Mouse (Mus musculus): ENCODE measurements around the gene Smg6. TPM values are rescaled to one million over a fixed set of nuclear protein-coding genes. Genes with fewer than 3 reads are reported as not detected.
A peak's percentile ranks its signal among the peaks of the same experiment; 100 is the strongest.

Gene Smg6
- polyA plus RNA-seq, 1 experiment from 2014 or later = 17.5 TPM

DNA sequence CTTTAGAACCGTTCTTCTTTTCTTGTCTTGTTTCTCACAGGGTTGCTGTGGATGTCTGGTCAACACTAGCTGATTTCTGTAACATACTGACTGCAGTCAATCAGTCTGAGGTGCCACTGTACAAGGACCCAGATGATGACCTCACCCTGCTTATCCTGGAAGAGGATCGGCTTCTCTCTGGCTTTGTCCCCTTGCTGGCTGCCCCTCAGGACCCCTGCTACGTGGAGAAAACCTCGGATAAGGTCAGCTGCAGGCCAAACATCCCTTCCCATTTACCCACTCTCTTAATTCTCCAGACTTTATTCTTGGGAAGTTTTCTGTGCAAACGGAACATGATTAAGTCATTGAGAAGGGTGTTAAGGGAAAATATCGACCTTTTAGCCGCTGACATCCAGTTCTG lies 128.1 kb downstream of the Smg6 start:
- H3K9ac ChIP-seq = no peak overlapping the region
- ATAC-seq (replicated peaks; ENCODE audit: low FRiP score) = no peak
- H3K4me1 ChIP-seq = peaks cover 60% of the 10 kb centered on the region
- H3K27me3 ChIP-seq = no peaks in the 10 kb centered on the region
- WGBS = 37% methylated on average over 7 of the region's 7 CpGs
- no peaks in the 10 kb centered on the region for H3K9me3 ChIP-seq (replicated peaks)
- H3K36me3 ChIP-seq = peaks cover 7% of the 10 kb centered on the region; the same call in 1 of the 2 replicates
- H3K4me2 ChIP-seq = peak overlapping the region; percentile 30
- no peak overlapping the region for H3K4me3 ChIP-seq (replicated peaks)
- peak overlapping the region; percentile 93 for H3K27ac ChIP-seq

- peaks cover 54% of the 10 kb centered on the region for H3K4me1 ChIP-seq
- peaks cover 7% of the 10 kb centered on the region; the same call in 1 of the 2 replicates for H3K36me3 ChIP-seq
- H3K4me2 ChIP-seq = no peak overlapping the region
- H3K4me3 ChIP-seq (replicated peaks) = no peak overlapping the region
- H3K9me3 ChIP-seq (replicated peaks) = no peaks in the 10 kb centered on the region
- WGBS = 34% methylated on average over 5 of the region's 5 CpGs
- no peaks in the 10 kb centered on the region for H3K27me3 ChIP-seq
- H3K27ac ChIP-seq = peak overlapping the region; percentile 93
- ATAC-seq (replicated peaks; ENCODE audit: low FRiP score) = peak; percentile 69
- H3K9ac ChIP-seq = no peak overlapping the region
Measured at GRCm38 (mm10) chr11:75054184-75054877, 128.7 kb downstream of the Smg6 start.

GRCm38 (mm10) chr11:75054878-75055214 lies 129.2 kb downstream of the Smg6 start:
- Histone ChIP-seq H3K36me3 (peaks cover 7% of the 10 kb centered on the region; the same call in 1 of the 2 replicates), H3K4me2 (no peak overlapping the region), H3K4me3 (replicated peaks) (no peak overlapping the region), H3K9ac (no peak overlapping the region), H3K27ac (peak overlapping the region; percentile 93), H3K9me3 (replicated peaks) (no peaks in the 10 kb centered on the region), H3K27me3 (no peaks in the 10 kb centered on the region), H3K4me1 (peaks cover 49% of the 10 kb centered on the region)
- 73% methylated on average over 3 of the region's 3 CpGs for WGBS
- ATAC-seq (replicated peaks; ENCODE audit: low FRiP score) = no peak

GRCm38 (mm10) chr11:75062650-75063049 lies 137.0 kb downstream of the Smg6 start:
- no peak overlapping the region for H3K9ac ChIP-seq
- H3K36me3 ChIP-seq = peaks cover 7% of the 10 kb centered on the region; the same call in 1 of the 2 replicates
- WGBS = 94% methylated on average over 6 of the region's 6 CpGs
- H3K4me2 ChIP-seq = no peak overlapping the region
- H3K27ac ChIP-seq = no peak overlapping the region
- no peaks in the 10 kb centered on the region for H3K27me3 ChIP-seq
- H3K4me3 ChIP-seq (replicated peaks) = no peak overlapping the region
- no peak for ATAC-seq (replicated peaks; ENCODE audit: low FRiP score)
- no peaks in the 10 kb centered on the region for H3K4me1 ChIP-seq
- no peaks in the 10 kb centered on the region for H3K9me3 ChIP-seq (replicated peaks)

DNA sequence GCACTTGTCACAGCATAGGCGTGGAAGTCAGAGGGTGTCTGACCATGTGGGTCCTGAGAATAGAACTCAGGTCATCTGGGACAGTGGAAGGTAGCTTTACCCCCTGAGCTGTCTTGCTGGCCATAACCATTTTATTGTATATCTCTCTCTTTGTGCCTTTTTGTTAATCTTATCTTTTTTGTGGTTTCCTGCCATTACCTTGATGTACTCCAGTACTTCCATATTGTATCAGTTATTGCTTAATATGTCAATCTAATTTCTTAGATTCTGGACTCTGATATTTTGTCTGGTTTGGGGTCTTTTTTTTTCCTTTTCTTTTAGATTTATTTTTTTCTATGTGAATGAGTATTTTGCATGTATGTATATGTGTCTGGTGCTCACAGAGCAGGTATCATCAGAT lies 138.6 kb downstream of the Smg6 start:
- Histone ChIP-seq H3K4me2 (no peak overlapping the region), H3K27ac (no peak overlapping the region), H3K9ac (no peak overlapping the region), H3K4me1 (no peaks in the 10 kb centered on the region), H3K9me3 (replicated peaks) (no peaks in the 10 kb centered on the region), H3K27me3 (no peaks in the 10 kb centered on the region), H3K36me3 (no peaks in the 10 kb centered on the region), H3K4me3 (replicated peaks) (no peak overlapping the region)
- WGBS = 97% methylated on average over 1 of the region's 1 CpGs
- no peak for ATAC-seq (replicated peaks; ENCODE audit: low FRiP score)

GRCm38 (mm10) chr11:75071352-75071751 lies 145.7 kb downstream of the Smg6 start:
- no peaks in the 10 kb centered on the region for H3K36me3 ChIP-seq
- no peaks in the 10 kb centered on the region for H3K27me3 ChIP-seq
- WGBS = 86% methylated on average over 3 of the region's 3 CpGs
- no peaks in the 10 kb centered on the region for H3K9me3 ChIP-seq (replicated peaks)
- H3K4me3 ChIP-seq (replicated peaks) = no peak overlapping the region
- no peak overlapping the region for H3K9ac ChIP-seq
- no peak overlapping the region for H3K27ac ChIP-seq
- H3K4me1 ChIP-seq = peaks cover 5% of the 10 kb centered on the region; the same call in 1 of the 2 replicates
- ATAC-seq (replicated peaks; ENCODE audit: low FRiP score) = no peak
- H3K4me2 ChIP-seq = no peak overlapping the region

- no peak for ATAC-seq (replicated peaks; ENCODE audit: low FRiP score)
- no peak overlapping the region for H3K4me3 ChIP-seq (replicated peaks)
- no peaks in the 10 kb centered on the region for H3K27me3 ChIP-seq
- 63% methylated on average over 2 of the region's 2 CpGs for WGBS
- H3K4me2 ChIP-seq = no peak overlapping the region
- peaks cover 5% of the 10 kb centered on the region; the same call in 1 of the 2 replicates for H3K4me1 ChIP-seq
- H3K9me3 ChIP-seq (replicated peaks) = no peaks in the 10 kb centered on the region
- H3K9ac ChIP-seq = no peak overlapping the region
- H3K27ac ChIP-seq = no peak overlapping the region; the same call in 1 of the 2 replicates
- no peaks in the 10 kb centered on the region for H3K36me3 ChIP-seq
Measured at GRCm38 (mm10) chr11:75072932-75073625, 147.5 kb downstream of the Smg6 start.

GRCm38 (mm10) chr11:75073696-75074095 lies 148.1 kb downstream of the Smg6 start:
- Histone ChIP-seq H3K4me3 (replicated peaks) (no peak overlapping the region), H3K9ac (no peak overlapping the region), H3K9me3 (replicated peaks) (no peaks in the 10 kb centered on the region), H3K27ac (peak overlapping the region; percentile 29; the same call in 1 of the 2 replicates), H3K36me3 (0 out of 2 replicates have a peak, but pooled peaks cover 2% of the 10 kb centered on the region), H3K4me2 (no peak overlapping the region), H3K4me1 (peaks cover 5% of the 10 kb centered on the region; the same call in 1 of the 2 replicates), H3K27me3 (no peaks in the 10 kb centered on the region)
- ATAC-seq (replicated peaks; ENCODE audit: low FRiP score) = no peak
- WGBS = 75% methylated on average over 2 of the region's 2 CpGs

GRCm38 (mm10) chr11:75074543-75074942 lies 148.9 kb downstream of the Smg6 start:
- H3K36me3 ChIP-seq = 0 out of 2 replicates have a peak, but pooled peaks cover 10% of the 10 kb centered on the region
- WGBS = 72% methylated on average over 2 of the region's 2 CpGs
- no peaks in the 10 kb centered on the region for H3K27me3 ChIP-seq

GRCm38 (mm10) chr11:75078616-75079015 lies 153.0 kb downstream of the Smg6 start:
- no peak overlapping the region for H3K27ac ChIP-seq

More at GRCm38 (mm10) chr11:75074543-75074942, 148.9 kb downstream of the Smg6 start:
- H3K27ac ChIP-seq = no peak overlapping the region
- H3K4me2 ChIP-seq = no peak overlapping the region
- no peak overlapping the region for H3K9ac ChIP-seq
- no peaks in the 10 kb centered on the region for H3K9me3 ChIP-seq (replicated peaks)
- H3K4me1 ChIP-seq = peaks cover 5% of the 10 kb centered on the region; the same call in 1 of the 2 replicates
- no peak for ATAC-seq (replicated peaks; ENCODE audit: low FRiP score)
- no peak overlapping the region for H3K4me3 ChIP-seq (replicated peaks)

DNA sequence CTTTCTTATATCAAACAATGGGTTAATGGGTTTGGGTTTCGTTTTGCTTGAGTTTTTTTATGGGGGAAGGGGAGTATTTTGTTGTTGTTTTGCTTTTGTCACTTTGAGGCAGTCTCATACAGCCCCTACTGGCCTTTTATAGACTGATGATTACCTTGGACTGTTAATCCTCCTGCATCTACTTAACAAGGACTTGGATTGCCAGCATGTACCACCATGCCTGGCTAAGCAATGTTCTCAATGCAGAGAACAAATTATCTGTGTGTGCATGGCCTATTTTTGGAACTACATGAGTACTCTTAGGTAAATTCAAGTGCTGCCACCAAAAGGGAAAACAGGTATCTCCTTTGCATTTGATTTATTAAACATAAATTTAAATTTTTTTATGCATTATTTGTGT lies 157.4 kb downstream of the Smg6 start:
- Histone ChIP-seq H3K9ac (no peak overlapping the region), H3K27ac (no peak overlapping the region), H3K4me1 (no peaks in the 10 kb centered on the region), H3K4me2 (no peak overlapping the region), H3K9me3 (replicated peaks) (no peaks in the 10 kb centered on the region), H3K27me3 (no peaks in the 10 kb centered on the region), H3K4me3 (replicated peaks) (no peak overlapping the region), H3K36me3 (peaks cover 27% of the 10 kb centered on the region; the same call in 1 of the 2 replicates)
- no peak for ATAC-seq (replicated peaks; ENCODE audit: low FRiP score)
- WGBS = 65% methylated on average over 1 of the region's 1 CpGs

More at GRCm38 (mm10) chr11:75078616-75079015, 153.0 kb downstream of the Smg6 start:
- no peaks in the 10 kb centered on the region for H3K27me3 ChIP-seq
- H3K4me1 ChIP-seq = peaks cover 5% of the 10 kb centered on the region; the same call in 1 of the 2 replicates
- H3K9me3 ChIP-seq (replicated peaks) = no peaks in the 10 kb centered on the region
- WGBS = 58% methylated on average over 2 of the region's 2 CpGs
- no peak overlapping the region for H3K4me3 ChIP-seq (replicated peaks)
- ATAC-seq (replicated peaks; ENCODE audit: low FRiP score) = no peak
- no peak overlapping the region for H3K4me2 ChIP-seq
- peaks cover 20% of the 10 kb centered on the region; the same call in 1 of the 2 replicates for H3K36me3 ChIP-seq
- no peak overlapping the region for H3K9ac ChIP-seq

DNA sequence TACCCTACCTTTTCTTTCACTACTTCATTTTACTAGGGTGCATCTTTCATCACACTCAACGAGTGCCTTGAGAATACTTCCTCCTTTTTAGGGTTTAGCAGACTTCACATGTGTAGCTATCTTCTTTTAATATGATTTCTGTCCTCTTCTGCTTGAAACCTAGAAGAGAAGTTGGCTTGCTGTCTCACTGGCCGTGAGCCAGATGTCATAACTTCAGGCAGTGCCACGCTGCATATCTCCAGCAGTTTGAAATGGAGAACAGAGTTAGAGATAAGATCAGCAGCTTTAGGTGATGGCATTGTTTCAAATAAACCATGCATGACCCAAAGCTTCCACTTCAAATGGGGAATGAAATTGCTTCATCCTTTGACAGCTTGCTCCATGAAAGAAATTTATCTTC lies 166.5 kb downstream of the Smg6 start:
- H3K9me3 ChIP-seq (replicated peaks) = no peaks in the 10 kb centered on the region
- H3K4me2 ChIP-seq = no peak overlapping the region
- 0 out of 2 replicates have a peak, but pooled peaks have one; percentile 56 for ATAC-seq (replicated peaks; ENCODE audit: low FRiP score)
- peak overlapping the region; percentile 42 for H3K27ac ChIP-seq
- WGBS = 40% methylated on average over 3 of the region's 3 CpGs
- peaks cover 16% of the 10 kb centered on the region for H3K4me1 ChIP-seq
- no peaks in the 10 kb centered on the region for H3K27me3 ChIP-seq
- no peak overlapping the region for H3K9ac ChIP-seq
- H3K36me3 ChIP-seq = no peaks in the 10 kb centered on the region
- H3K4me3 ChIP-seq (replicated peaks) = no peak overlapping the region

Data from kidney, embryonic 15.5 days (tissue).